Mouse (Mus musculus) CH12.LX (cell line): ENCODE measurements at regions not wholly inside any gene's neighbourhood (a gene's known extent, or its start where the extent isn't known, plus 50 kb on each side); places are given as distances from the start of the nearest gene placed in this dataset.
A peak's percentile ranks its signal among the peaks of the same experiment; 100 is the strongest.

Source experiments
- DNase-seq: peaks from one replicate; pipeline ENCODE4 v3.0.0-alpha.2; 2013; ENCODE audit errors: extremely low read depth
- H3K27ac ChIP-seq: 2 replicates; pipeline ENCODE4 v1.5.1; 2012; ENCODE audit warnings: low read depth, mild to moderate bottlenecking, control low read depth, moderate library complexity; ENCODE audit not compliant: insufficient read depth
- H3K27me3 ChIP-seq: replicated peaks from 2 replicates; pipeline ENCODE3; 2012; ENCODE audit warnings: inconsistent platforms
- H3K36me3 ChIP-seq, 2 experiments: replicated peaks in 1 of 2; 2 replicates each; pipeline versions ENCODE3 to v1.6.1; 2012; ENCODE audit warnings: inconsistent platforms in 1 of 2, low read length in 1 of 2, mild to moderate bottlenecking in 1 of 2, mixed read lengths in 1 of 2, moderate library complexity in 1 of 2; ENCODE audit not compliant: control insufficient read depth in 1 of 2, insufficient read depth in 1 of 2
- H3K4me1 ChIP-seq, 2 experiments: 2 replicates each; pipeline ENCODE4 v1.6.1; 2012; ENCODE audit warnings: inconsistent platforms in 1 of 2, moderate library complexity in 1 of 2; ENCODE audit not compliant: insufficient read depth in 2 of 2, control insufficient read depth in 1 of 2
- H3K4me2 ChIP-seq: 2 replicates; pipeline ENCODE4 v1.6.1; 2012; ENCODE audit warnings: low read depth, mild to moderate bottlenecking, control low read depth; ENCODE audit not compliant: poor library complexity, insufficient read depth, severe bottlenecking
- H3K4me3 ChIP-seq, 3 experiments: fragments of 150-350 bp in 1 of 3; sonication (generic) in 1 of 3; replicated peaks in 1 of 3; 2 replicates each; pipeline versions ENCODE3 to v1.5.1; 2011 to 2012; ENCODE audit warnings: low read depth in 2 of 3, low read length in 2 of 3, mild to moderate bottlenecking in 2 of 3, moderate library complexity in 2 of 3, control low read depth in 1 of 3, improper control_type of control experiment in 1 of 3, inconsistent platforms in 1 of 3, mixed read lengths in 1 of 3; ENCODE audit not compliant: poor library complexity in 1 of 3
- H3K79me2 ChIP-seq: replicated peaks from 2 replicates; pipeline ENCODE4 v1.6.1; 2012; ENCODE audit warnings: mild to moderate bottlenecking, moderate library complexity; ENCODE audit not compliant: control insufficient read depth, poor library complexity, insufficient read depth, severe bottlenecking; ENCODE audit errors: extremely low read depth
- H3K9ac ChIP-seq: 2 replicates; pipeline ENCODE4 v1.6.1; 2012; ENCODE audit warnings: low read depth, mild to moderate bottlenecking, control low read depth, moderate library complexity; ENCODE audit not compliant: insufficient read depth
- H3K9me3 ChIP-seq: replicated peaks from 2 replicates; pipeline ENCODE3; 2012; ENCODE audit warnings: low read length, inconsistent platforms, mixed read lengths
- BHLHE40 ChIP-seq: IDR thresholded peaks from 2 replicates; pipeline ENCODE4 v1.6.1; 2011; ENCODE audit warnings: mild to moderate bottlenecking, low read depth, low read length, improper control_type of control experiment
- CHD1 ChIP-seq: IDR thresholded peaks from 2 replicates; pipeline ENCODE4 v1.6.1; 2012; ENCODE audit warnings: low read depth, low read length, improper control_type of control experiment, inconsistent platforms
- ETS1 ChIP-seq: conservative IDR thresholded peaks from 2 replicates; pipeline ENCODE4 v1.6.1; 2012; ENCODE audit warnings: low read depth, mild to moderate bottlenecking, inconsistent platforms, low read length, improper control_type of control experiment, moderate library complexity
- GABPA ChIP-seq: IDR thresholded peaks from 2 replicates; pipeline ENCODE4 v1.6.1; 2012; ENCODE audit warnings: low read depth, low read length, improper control_type of control experiment, inconsistent platforms; ENCODE audit not compliant: insufficient replicate concordance
- HCFC1 ChIP-seq: IDR thresholded peaks from 2 replicates; pipeline ENCODE4 v1.6.1; 2012; ENCODE audit warnings: low read depth, mild to moderate bottlenecking, inconsistent platforms, low read length, improper control_type of control experiment
- IRF4 ChIP-seq: IDR thresholded peaks from 2 replicates; pipeline ENCODE4 v1.6.1; 2014; ENCODE audit warnings: low read depth, mild to moderate bottlenecking, inconsistent platforms, low read length, improper control_type of control experiment
- JUN ChIP-seq: IDR thresholded peaks from 2 replicates; pipeline ENCODE4 v1.6.1; 2011; ENCODE audit warnings: low read depth, mild to moderate bottlenecking, low read length, improper control_type of control experiment, moderate library complexity; ENCODE audit not compliant: insufficient read depth
- JUND ChIP-seq: conservative IDR thresholded peaks from 2 replicates; pipeline ENCODE4 v1.6.1; 2011; ENCODE audit warnings: low read depth, low read length, improper control_type of control experiment
- KAT2A ChIP-seq: IDR thresholded peaks from 2 replicates; pipeline ENCODE4 v1.6.1; 2012; ENCODE audit warnings: low read length, improper control_type of control experiment, inconsistent platforms; ENCODE audit not compliant: insufficient replicate concordance
- MEF2A ChIP-seq: IDR thresholded peaks from 2 replicates; pipeline ENCODE4 v1.6.1; 2014; ENCODE audit warnings: low read depth, mild to moderate bottlenecking, inconsistent platforms, low read length, improper control_type of control experiment, borderline replicate concordance
- MYC ChIP-seq: IDR thresholded peaks from 2 replicates; pipeline ENCODE4 v1.6.1; 2011; ENCODE audit warnings: low read depth, mild to moderate bottlenecking, improper control_type of control experiment, low read length
- NELFE ChIP-seq: IDR thresholded peaks from 2 replicates; pipeline ENCODE4 v1.6.1; 2011; ENCODE audit warnings: low read depth, low read length, improper control_type of control experiment
- NRF1 ChIP-seq: IDR thresholded peaks from 2 replicates; pipeline ENCODE4 v1.6.1; 2014; ENCODE audit warnings: low read depth, mild to moderate bottlenecking, inconsistent platforms, low read length, improper control_type of control experiment, moderate library complexity
- RAD21 ChIP-seq: IDR thresholded peaks from 2 replicates; pipeline ENCODE4 v1.6.1; 2011; ENCODE audit warnings: low read depth, mild to moderate bottlenecking, low read length, improper control_type of control experiment, moderate library complexity
- SIN3A ChIP-seq: IDR thresholded peaks from 2 replicates; pipeline ENCODE4 v1.6.1; 2012; ENCODE audit warnings: low read length, improper control_type of control experiment, inconsistent platforms
- TBP ChIP-seq: conservative IDR thresholded peaks from 2 replicates; pipeline ENCODE4 v1.6.1; 2011; ENCODE audit warnings: low read depth, low read length, improper control_type of control experiment
- TCF12 ChIP-seq: IDR thresholded peaks from 2 replicates; pipeline ENCODE4 v1.6.1; 2014; ENCODE audit warnings: low read depth, mild to moderate bottlenecking, inconsistent platforms, low read length, improper control_type of control experiment
- UBTF ChIP-seq: IDR thresholded peaks from 2 replicates; pipeline ENCODE4 v1.6.1; 2012; ENCODE audit warnings: low read depth, mild to moderate bottlenecking, inconsistent platforms, low read length, improper control_type of control experiment, moderate library complexity
- USF1 ChIP-seq: IDR thresholded peaks from 2 replicates; pipeline ENCODE4 v1.6.1; 2014; ENCODE audit warnings: low read depth, mild to moderate bottlenecking, inconsistent platforms, low read length, improper control_type of control experiment
- USF2 ChIP-seq: conservative IDR thresholded peaks from 2 replicates; pipeline ENCODE4 v1.6.1; 2011; ENCODE audit warnings: low read depth, low read length, improper control_type of control experiment
- ZC3H11A ChIP-seq: IDR thresholded peaks from 2 replicates; pipeline ENCODE4 v1.6.1; 2012; ENCODE audit warnings: low read depth, mild to moderate bottlenecking, inconsistent platforms, low read length, improper control_type of control experiment
- dilution Hi-C: fragments of 300-500 bp; cut with MboI; formaldehyde crosslinking; loops from 2 replicates; pipeline ENCODE4 v1.14.3; 2020; ENCODE audit warnings: low sequenced_read_pairs; ENCODE audit not compliant: extremely low pct_unique_long_range_greater_than_20kb, extremely low pct_ligation_motif_present
- in situ Hi-C: fragments of 300-500 bp; cut with MboI; formaldehyde crosslinking; loops from 3 replicates; pipeline ENCODE4 v1.14.3; 2019; ENCODE audit warnings: low sequenced_read_pairs, low pct_ligation_motif_present, low pct_unique_long_range_greater_than_20kb, mixed read lengths

DNA sequence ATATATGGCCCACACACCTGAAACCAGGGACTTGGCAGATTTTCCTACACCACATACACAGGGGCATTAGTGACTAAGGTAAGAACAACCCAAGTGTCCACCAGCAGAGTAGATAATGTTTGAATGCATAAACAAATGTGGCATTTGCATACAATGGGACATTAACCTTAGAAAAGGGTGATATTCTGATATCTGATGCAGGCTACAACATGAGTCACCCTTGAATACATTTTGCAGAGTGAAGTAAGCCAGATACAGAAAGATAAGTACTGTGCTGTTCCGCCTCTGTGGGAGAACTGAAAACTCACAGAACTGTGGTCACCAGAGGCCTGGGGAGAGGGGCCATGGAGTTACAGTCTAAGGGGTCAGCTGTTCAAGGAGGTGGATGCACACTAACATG, 201.9 kb downstream of the Enc1 start:
- dilution Hi-C loops, result no loop called here
- H3K4me2 ChIP-seq, result no peak overlapping the region
- no peaks in the 10 kb centered on the region for H3K36me3 ChIP-seq
- no peaks in the 10 kb centered on the region for H3K27me3 ChIP-seq
- peak overlapping the region in 1 of 3 experiments; percentile 33 for H3K4me3 ChIP-seq
- in situ Hi-C loops, result no loop called here
- H3K4me1 ChIP-seq, result peaks cover 0 to 17% of the 10 kb centered on the region in 2 experiments; a peak in 2 of 4 replicates
- no peak for TF ChIP-seq CHD1
- TF ChIP-seq UBTF, result no peak
- TF ChIP-seq SIN3A, result no peak
- TF ChIP-seq HCFC1, result no peak
- TF ChIP-seq USF2, result no peak
- TF ChIP-seq MYC, result no peak
- TF ChIP-seq TBP, result no peak
- TF ChIP-seq ETS1, result no peak
- no peak for TF ChIP-seq KAT2A
- no peak for TF ChIP-seq BHLHE40
- no peak for TF ChIP-seq NRF1
- no peak for TF ChIP-seq JUND
- TF ChIP-seq JUN, result no peak
- TF ChIP-seq USF1, result no peak
- TF ChIP-seq MEF2A, result no peak
- no peak for DNase-seq
- H3K9me3 ChIP-seq, result peaks cover 41% of the 10 kb centered on the region
- H3K79me2 ChIP-seq, result no peaks in the 10 kb centered on the region
- H3K27ac ChIP-seq, result no peak overlapping the region
- no peak overlapping the region for H3K9ac ChIP-seq

DNA sequence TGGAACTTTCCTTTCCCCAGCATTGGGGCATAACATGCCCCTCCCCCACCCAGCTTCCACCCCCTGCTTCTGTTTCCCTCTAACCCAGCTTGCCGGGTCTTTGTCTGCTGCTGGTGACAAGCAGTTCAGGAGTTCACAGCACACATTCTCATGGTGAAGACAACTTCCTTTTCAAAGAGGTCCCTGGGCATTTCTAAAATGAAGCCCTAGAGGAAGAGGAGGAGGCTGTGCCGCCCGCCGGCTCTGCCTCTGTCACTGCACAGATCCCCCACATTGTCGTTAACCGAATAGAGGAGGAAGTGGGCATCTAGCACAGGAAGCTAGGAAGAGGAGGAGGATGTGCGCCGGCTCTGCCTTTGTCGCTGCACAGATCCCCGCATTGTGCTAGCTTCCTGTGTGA, 201.4 kb downstream of the Enc1 start:
- H3K79me2 ChIP-seq, result no peaks in the 10 kb centered on the region
- H3K36me3 ChIP-seq, result no peaks in the 10 kb centered on the region
- H3K9ac ChIP-seq, result no peak overlapping the region
- in situ Hi-C loops, result no loop called here
- H3K9me3 ChIP-seq, result peaks cover 39% of the 10 kb centered on the region
- TF ChIP-seq RAD21, result no peak
- TF ChIP-seq TCF12, result no peak
- TF ChIP-seq NELFE, result no peak
- no peak for TF ChIP-seq MEF2A
- TF ChIP-seq IRF4, result no peak
- TF ChIP-seq GABPA, result no peak
- TF ChIP-seq NRF1, result no peak
- no peak for TF ChIP-seq JUND
- no peak for TF ChIP-seq BHLHE40
- no peak for TF ChIP-seq ZC3H11A
- no peak for TF ChIP-seq MYC
- H3K4me1 ChIP-seq, result peaks cover 0 to 17% of the 10 kb centered on the region in 2 experiments; a peak in 2 of 4 replicates
- H3K4me2 ChIP-seq, result no peak overlapping the region
- dilution Hi-C loops, result no loop called here
- DNase-seq, result peak; percentile 49
- no peaks in the 10 kb centered on the region for H3K27me3 ChIP-seq
- H3K27ac ChIP-seq, result no peak overlapping the region
- H3K4me3 ChIP-seq, result peak overlapping the region in 2 of 3 experiments; percentile 13 to 33
